Mouse (Mus musculus) liver, embryonic 14.5 days (tissue): Measurements from ENCODE around the gene Mbnl1. TPM values are rescaled to one million over a fixed set of nuclear protein-coding genes. Genes with fewer than 3 reads are reported as not detected.
A peak's percentile ranks its signal among the peaks of the same experiment; 100 is the strongest.
"Not testable (repeated sequence)": the region's sequence is repeated elsewhere in the genome, so short reads cannot be mapped to it uniquely, and the experiment has no call there.

Experiments
- ATAC-seq: fragments of 200-750 bp; cut with Nextera tagmentation; 2 replicates; pipeline ENCODE4 v1.8.0; 2017; ENCODE audit warnings: moderate number of reproducible peaks, mild to moderate bottlenecking, moderate library complexity; ENCODE audit not compliant: insufficient read depth
- DNase-seq, 3 experiments: peaks; one replicate each; pipeline ENCODE4 v3.0.0-alpha.2; 2012 to 2013; ENCODE audit warnings: low read depth in 3 of 3, low spot score in 3 of 3
- H3K27ac ChIP-seq: fragments of 300-500 bp; sonication (generic); 2 replicates; pipeline ENCODE4 v1.5.1; 2014; ENCODE audit warnings: moderate library complexity, mild to moderate bottlenecking, control low read depth, inconsistent platforms
- H3K27me3 ChIP-seq: fragments of 300-500 bp; sonication (generic); 2 replicates; pipeline ENCODE4 v1.6.1; 2014; ENCODE audit warnings: mild to moderate bottlenecking, low read length, moderate library complexity; ENCODE audit not compliant: control insufficient read depth, insufficient read depth
- H3K36me3 ChIP-seq: fragments of 300-500 bp; sonication (generic); replicated peaks from 2 replicates; pipeline ENCODE4 v1.6.1; 2014; ENCODE audit warnings: low read depth; ENCODE audit not compliant: control insufficient read depth, insufficient read depth
- H3K4me1 ChIP-seq, 2 experiments: fragments of 200-500 bp in 1 of 2; fragments of 300-500 bp in 1 of 2; sonication (generic) in 1 of 2; replicated peaks; 2 replicates each; pipeline ENCODE4 v1.6.1; 2012 to 2014; ENCODE audit warnings: antibody characterized with exemption in 1 of 2, inconsistent platforms in 1 of 2, low read length in 1 of 2; ENCODE audit not compliant: control insufficient read depth in 2 of 2, insufficient read depth in 2 of 2
- H3K4me2 ChIP-seq: fragments of 300-500 bp; sonication (generic); 2 replicates; pipeline ENCODE4 v1.6.1; 2014; ENCODE audit warnings: low read depth, mild to moderate bottlenecking, control low read depth, moderate library complexity
- H3K4me3 ChIP-seq, 2 experiments: fragments of 200-500 bp in 1 of 2; fragments of 300-500 bp in 1 of 2; sonication (generic) in 1 of 2; 2 replicates each; pipeline ENCODE4 v1.5.1; 2012 to 2014; ENCODE audit warnings: low read depth in 2 of 2, low read length in 2 of 2, mild to moderate bottlenecking in 2 of 2, control low read depth in 1 of 2, inconsistent platforms in 1 of 2, moderate library complexity in 1 of 2; ENCODE audit not compliant: insufficient read depth in 1 of 2
- H3K9ac ChIP-seq: fragments of 300-500 bp; sonication (generic); replicated peaks from 2 replicates; pipeline ENCODE4 v1.6.1; 2014; ENCODE audit warnings: mild to moderate bottlenecking, control low read depth, moderate library complexity
- H3K9me3 ChIP-seq: fragments of 300-500 bp; sonication (generic); 2 replicates; pipeline ENCODE4 v1.6.1; 2016; ENCODE audit warnings: low read length, mixed read lengths; ENCODE audit not compliant: control insufficient read depth
- CTCF ChIP-seq: IDR thresholded peaks from 2 replicates; pipeline ENCODE4 v1.5.1; 2016; ENCODE audit warnings: antibody characterized with exemption, low read depth, control low read depth
- EP300 ChIP-seq: IDR thresholded peaks from 2 replicates; pipeline ENCODE4 v1.6.1; 2016; ENCODE audit warnings: antibody characterized with exemption, low read depth
- WGBS: fragments of 180-500 bp; shearing (Covaris S2); extraction: QIAGEN DNeasy Blood & Tissue Kit; methylation state at CpG from one replicate; pipeline ENCODE4 v1.1.7; 2014; ENCODE audit not compliant: insufficient replicate concordance; 5-methylcytosine and 5-hydroxymethylcytosine counted together
- polyA plus RNA-seq, 2 experiments: library from polyadenylated mRNA; depleted of rRNA in 1 of 2; stranded (reverse) in 1 of 2; unstranded in 1 of 2; fragments of >200 nt; fragmentation: Nextera tagmentation in 1 of 2; extraction: Ambion mirVana in 1 of 2; gene quantifications; 2 replicates each; pipeline versions ENCODE4 v1.2.1 to v1.2.3; 2012 to 2014

The Mbnl1 gene
- polyA plus RNA-seq, 2 experiments, result 32.9 to 128 TPM

DNA sequence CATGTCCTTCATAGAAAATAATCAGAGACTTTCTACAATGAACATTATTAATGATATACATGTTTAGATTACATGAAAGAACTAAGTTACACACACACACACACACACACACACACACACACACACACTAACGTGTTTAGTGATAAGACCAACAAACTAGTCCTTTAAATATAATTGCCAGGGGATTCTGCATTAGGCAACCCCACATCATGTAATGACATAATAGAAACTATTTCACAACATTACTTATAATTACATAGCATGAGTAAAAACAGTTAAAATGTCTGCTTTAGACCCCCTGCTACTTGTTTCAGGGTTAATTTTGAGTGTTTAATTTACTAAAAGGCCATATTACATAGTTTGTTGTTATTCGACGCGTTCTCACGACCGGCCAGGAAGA is 16.9 kb downstream of the Mbnl1 start:
- Histone ChIP-seq H3K4me2 (no peak overlapping the region), H3K9me3 (no peaks in the 10 kb centered on the region), H3K36me3 (no peaks in the 10 kb centered on the region), H3K27me3 (no peaks in the 10 kb centered on the region), H3K4me3 (no peak overlapping the region), H3K9ac (no peak overlapping the region), H3K4me1 (peaks cover 0 to 3% of the 10 kb centered on the region in 2 experiments; a peak in 2 of 4 replicates), H3K27ac (no peak overlapping the region)
- ATAC-seq (no peak), DNase-seq (no peak)
- WGBS, result 88% methylated on average over 6 of the region's 6 CpGs
- TF ChIP-seq EP300, result no peak
- TF ChIP-seq CTCF, result no peak

DNA sequence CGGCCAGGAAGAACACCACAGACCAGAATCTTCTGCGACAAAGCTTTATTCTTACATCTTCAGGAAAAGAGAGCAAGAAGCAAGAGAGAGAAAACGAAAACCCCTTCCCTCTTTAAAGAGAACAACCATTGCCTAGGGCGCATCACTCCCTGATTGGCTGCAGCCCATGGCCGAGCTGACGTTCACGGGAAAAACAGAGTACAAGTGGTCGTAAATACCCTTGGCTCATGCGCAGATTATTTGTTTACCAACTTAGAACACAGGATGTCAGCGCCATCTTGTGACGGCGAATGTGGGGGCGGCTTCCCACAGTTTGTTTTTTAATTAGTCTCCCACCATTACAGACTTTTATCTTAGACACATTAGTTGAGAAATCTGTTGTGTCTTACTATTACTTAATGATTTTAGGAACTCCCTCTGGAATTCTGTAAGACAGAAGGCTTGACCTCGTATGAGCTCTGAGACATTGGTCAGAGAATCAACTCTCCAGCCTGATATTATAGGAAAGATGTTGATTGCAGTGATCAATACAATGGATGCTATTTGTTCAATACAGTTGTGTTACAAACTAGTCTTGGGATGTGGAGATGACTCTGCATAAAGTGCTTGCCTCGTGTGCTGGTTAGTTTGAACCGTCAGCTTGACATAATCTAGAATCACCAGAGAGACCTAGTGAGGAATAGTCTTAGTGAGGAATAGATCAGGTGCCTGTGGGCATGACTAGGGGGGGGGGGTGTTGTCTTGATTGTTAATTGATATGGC is 22.3 kb downstream of the Mbnl1 start:
- not testable (repeated sequence) for H3K36me3 ChIP-seq, H3K9me3 ChIP-seq, H3K27me3 ChIP-seq, DNase-seq, H3K4me3 ChIP-seq
- WGBS, result 51% methylated on average over 8 of the region's 16 CpGs
- peak overlapping the region; percentile 60 for H3K27ac ChIP-seq
- H3K9ac ChIP-seq, result peak overlapping the region; percentile 50
- ATAC-seq, result peak; percentile 63; the same call in 1 of the 2 replicates
- peak overlapping the region; percentile 49 for H3K4me2 ChIP-seq
- peaks cover 19 to 23% of the 10 kb centered on the region in 2 experiments for H3K4me1 ChIP-seq

DNA sequence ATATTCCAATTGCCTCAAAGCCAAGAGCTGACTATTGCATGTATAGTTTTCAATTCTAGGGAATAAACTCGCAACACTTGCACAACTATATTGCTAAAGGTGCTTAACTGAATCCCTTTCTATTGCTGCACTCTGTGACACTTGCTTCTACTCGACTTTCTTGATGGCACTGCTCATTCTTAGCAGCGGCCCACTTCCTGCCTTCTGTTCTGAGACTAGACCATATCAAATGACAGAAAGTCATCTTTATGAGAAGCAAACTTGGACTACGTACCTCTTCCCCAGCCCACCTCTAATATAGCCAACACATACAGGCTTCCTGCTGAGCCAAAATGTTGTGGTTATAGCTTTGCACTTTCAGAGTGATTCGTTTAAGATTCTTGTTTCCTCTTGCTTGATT is 23.6 kb downstream of the Mbnl1 start:
- 59% methylated on average over 5 of the region's 5 CpGs for WGBS

GRCm38 (mm10) chr3:60498151-60498550 is 25.5 kb downstream of the Mbnl1 start:
- no peak for ATAC-seq

More for the DNA sequence above, 23.6 kb downstream of the Mbnl1 start:
- H3K27me3 ChIP-seq, result no peaks in the 10 kb centered on the region
- H3K4me3 ChIP-seq, result no peak overlapping the region
- no peak for DNase-seq
- no peak for ATAC-seq
- H3K9me3 ChIP-seq, result no peaks in the 10 kb centered on the region
- TF ChIP-seq CTCF (no peak), EP300 (no peak)
- H3K4me1 ChIP-seq, result peaks cover 20 to 24% of the 10 kb centered on the region in 2 experiments
- H3K9ac ChIP-seq, result no peak overlapping the region
- H3K27ac ChIP-seq, result no peak overlapping the region
- H3K4me2 ChIP-seq, result no peak overlapping the region
- no peaks in the 10 kb centered on the region for H3K36me3 ChIP-seq

GRCm38 (mm10) chr3:60498646-60499045 is 26.0 kb downstream of the Mbnl1 start:
- peaks cover 24 to 29% of the 10 kb centered on the region in 2 experiments for H3K4me1 ChIP-seq
- peak overlapping the region; percentile 92 for H3K27ac ChIP-seq
- H3K36me3 ChIP-seq, result no peaks in the 10 kb centered on the region
- DNase-seq (no peak), ATAC-seq (no peak)
- H3K9ac ChIP-seq, result peak overlapping the region; percentile 100
- H3K27me3 ChIP-seq, result no peaks in the 10 kb centered on the region
- peak overlapping the region; percentile 96 for H3K4me2 ChIP-seq
- H3K4me3 ChIP-seq, result peak overlapping the region in 1 of 2 experiments; percentile 94; a peak in 2 of 4 replicates
- H3K9me3 ChIP-seq, result no peaks in the 10 kb centered on the region
- no peak for TF ChIP-seq EP300
- TF ChIP-seq CTCF, result no peak
- WGBS, result 29% methylated on average over 3 of the region's 3 CpGs

More at GRCm38 (mm10) chr3:60498151-60498550, 25.5 kb downstream of the Mbnl1 start:
- DNase-seq, result no peak
- Histone ChIP-seq H3K4me1 (peaks cover 24 to 29% of the 10 kb centered on the region in 2 experiments), H3K4me3 (no peak overlapping the region), H3K4me2 (peak overlapping the region; percentile 96), H3K27me3 (no peaks in the 10 kb centered on the region), H3K36me3 (no peaks in the 10 kb centered on the region), H3K27ac (no peak overlapping the region; the same call in 1 of the 2 replicates), H3K9ac (no peak overlapping the region), H3K9me3 (no peaks in the 10 kb centered on the region)
- TF ChIP-seq EP300 (no peak), CTCF (no peak)
- WGBS, result 46% methylated on average over 2 of the region's 2 CpGs
